Mouse (Mus musculus) embryo, embryonic 11 days (tissue): ENCODE data around the gene Pnrc1.

Experiments used
- DNase-seq: peaks from one replicate; pipeline ENCODE4 v3.0.0-alpha.2; 2015

Gene Pnrc1

GRCm38 (mm10) chr4:33208881-33209841, 80.8 kb downstream of the Pnrc1 start, which contains the start of gene Srsf12:
TSS of gene Srsf12 (plus strand) at chr4:33208991.
- DNase-seq = peak; percentile 72

- DNase-seq = no peak
Measured at GRCm38 (mm10) chr4:33207551-33207950, 82.4 kb downstream of the Pnrc1 start.

DNA sequence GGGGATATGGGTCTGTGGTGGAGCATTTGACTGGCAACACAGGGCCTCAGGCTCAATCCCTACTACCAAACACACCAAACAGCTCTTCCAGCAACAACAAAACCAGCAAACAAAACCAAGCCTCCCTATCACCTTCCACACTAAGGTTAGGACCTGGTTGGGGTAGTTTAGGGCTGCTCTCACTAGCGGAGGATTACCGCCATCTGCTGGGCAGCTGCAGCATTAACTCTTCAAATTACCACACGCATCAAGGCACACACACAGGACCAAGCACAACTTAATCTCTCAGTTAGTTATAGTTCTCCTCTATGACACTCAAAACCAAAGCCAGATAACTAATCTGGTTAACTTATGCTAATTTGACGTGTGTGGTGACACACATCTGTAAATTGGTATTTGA, 85.3 kb downstream of the Pnrc1 start:
- peak; percentile 69 for DNase-seq

DNA sequence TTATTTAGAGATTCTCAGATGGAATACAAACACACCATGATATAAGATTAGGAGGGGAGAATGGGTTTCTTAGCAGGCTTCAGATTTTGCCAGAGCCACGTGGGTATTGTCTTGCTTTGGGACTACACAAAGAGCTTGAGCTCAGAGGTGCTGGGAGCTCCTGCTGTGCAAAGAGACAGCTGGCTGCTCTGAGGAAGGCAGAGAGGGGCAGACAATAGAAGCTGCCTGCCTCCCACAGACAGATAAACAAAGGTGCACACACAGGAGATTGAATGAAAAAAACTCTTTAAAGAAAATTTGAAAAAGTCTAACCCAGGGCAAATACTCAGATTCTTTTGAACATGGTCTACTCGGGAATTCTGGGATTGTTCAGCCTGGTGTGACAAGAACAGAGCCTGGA, 91.8 kb downstream of the Pnrc1 start:
- no peak for DNase-seq
